Mouse (Mus musculus) heart, embryonic 15.5 days (tissue): Measurements from ENCODE around the gene Vps37b. TPM values are rescaled to one million over a fixed set of nuclear protein-coding genes. Genes with fewer than 3 reads are reported as not detected.
A peak's percentile ranks its signal among the peaks of the same experiment; 100 is the strongest.

Experiments used
- ATAC-seq: fragments of 200-750 bp; cut with Nextera tagmentation; replicated peaks from 2 replicates; pipeline ENCODE4 v1.8.0; 2017; ENCODE audit warnings: low read depth, moderate TSS enrichment; ENCODE audit not compliant: insufficient number of reproducible peaks, insufficient read depth, low FRiP score
- H3K27ac ChIP-seq: fragments of 300-500 bp; sonication (generic); 2 replicates; pipeline ENCODE4 v1.5.1; 2015; ENCODE audit warnings: mild to moderate bottlenecking, inconsistent platforms
- H3K27me3 ChIP-seq: fragments of 300-500 bp; sonication (generic); 2 replicates; pipeline ENCODE4 v1.6.1; 2015; ENCODE audit warnings: inconsistent platforms
- H3K36me3 ChIP-seq: fragments of 300-500 bp; sonication (generic); 2 replicates; pipeline ENCODE4 v1.6.1; 2015; ENCODE audit warnings: mild to moderate bottlenecking, inconsistent platforms
- H3K4me1 ChIP-seq: fragments of 300-500 bp; sonication (generic); replicated peaks from 2 replicates; pipeline ENCODE4 v1.6.1; 2015; ENCODE audit warnings: inconsistent platforms
- H3K4me2 ChIP-seq: fragments of 300-500 bp; sonication (generic); 2 replicates; pipeline ENCODE4 v1.6.1; 2015; ENCODE audit warnings: inconsistent platforms, mild to moderate bottlenecking, moderate library complexity
- H3K4me3 ChIP-seq: fragments of 300-500 bp; sonication (generic); 2 replicates; pipeline ENCODE4 v1.5.1; 2015; ENCODE audit warnings: mild to moderate bottlenecking, inconsistent platforms
- H3K9ac ChIP-seq: fragments of 300-500 bp; sonication (generic); 2 replicates; pipeline ENCODE4 v1.6.1; 2015; ENCODE audit warnings: mild to moderate bottlenecking, inconsistent platforms
- H3K9me3 ChIP-seq: fragments of 300-500 bp; sonication (generic); replicated peaks from 2 replicates; pipeline ENCODE4 v1.6.1; 2016; ENCODE audit warnings: inconsistent platforms
- WGBS: fragments of 180-500 bp; shearing (Covaris S2); methylation state at CpG from one replicate; pipeline ENCODE4 v1.1.7; 2015; ENCODE audit warnings: mixed read lengths; 5-methylcytosine and 5-hydroxymethylcytosine counted together
- polyA plus RNA-seq: library from polyadenylated mRNA; unstranded; fragments of >200 nt; fragmentation: Nextera tagmentation; extraction: Ambion mirVana; gene quantifications from 2 replicates; pipeline ENCODE4 v1.2.1, GENCODE M21; 2015

The Vps37b gene
- polyA plus RNA-seq, 1 experiment from 2014 or later: 49.9 TPM

GRCm38 (mm10) chr5:124010910-124011655 lies 21.0 kb downstream of the Vps37b start:
- peak; percentile 52 for ATAC-seq
- Histone ChIP-seq H3K36me3 (peaks cover 36% of the 10 kb centered on the region), H3K9ac (peak overlapping the region; percentile 46), H3K27ac (peak overlapping the region; percentile 96), H3K4me3 (peak overlapping the region; percentile 12), H3K9me3 (no peaks in the 10 kb centered on the region), H3K4me1 (peaks cover 75% of the 10 kb centered on the region), H3K4me2 (peak overlapping the region; percentile 53), H3K27me3 (no peaks in the 10 kb centered on the region)
- WGBS: 5% methylated on average over 19 of the region's 19 CpGs

- H3K4me1 ChIP-seq: peaks cover 69% of the 10 kb centered on the region
These were observed 22.0 kb downstream of the Vps37b start for GRCm38 (mm10) chr5:124010077-124010476.

GRCm38 (mm10) chr5:124006891-124007491 lies 25.1 kb downstream of the Vps37b start:
- no peak; the same call in 1 of the 2 replicates for ATAC-seq
- Histone ChIP-seq H3K27ac (peak overlapping the region; percentile 45), H3K4me2 (no peak overlapping the region), H3K9me3 (no peaks in the 10 kb centered on the region), H3K9ac (no peak overlapping the region), H3K4me1 (peaks cover 60% of the 10 kb centered on the region), H3K36me3 (peaks cover 66% of the 10 kb centered on the region), H3K27me3 (no peaks in the 10 kb centered on the region), H3K4me3 (no peak overlapping the region)
- WGBS: 75% methylated on average over 17 of the region's 17 CpGs

More at GRCm38 (mm10) chr5:124010077-124010476, 22.0 kb downstream of the Vps37b start:
- peak overlapping the region; percentile 96 for H3K27ac ChIP-seq
- WGBS: 46% methylated on average over 8 of the region's 8 CpGs
- H3K36me3 ChIP-seq: peaks cover 46% of the 10 kb centered on the region
- no peak for ATAC-seq
- H3K9me3 ChIP-seq: no peaks in the 10 kb centered on the region
- peak overlapping the region; percentile 53; the same call in 1 of the 2 replicates for H3K4me2 ChIP-seq
- no peak overlapping the region for H3K9ac ChIP-seq
- H3K27me3 ChIP-seq: no peaks in the 10 kb centered on the region
- no peak overlapping the region for H3K4me3 ChIP-seq

GRCm38 (mm10) chr5:124006082-124006873 lies 25.8 kb downstream of the Vps37b start:
- WGBS: 83% methylated on average over 26 of the region's 26 CpGs
- ATAC-seq: no peak
- Histone ChIP-seq H3K9me3 (no peaks in the 10 kb centered on the region), H3K4me2 (no peak overlapping the region), H3K4me1 (peaks cover 54% of the 10 kb centered on the region), H3K4me3 (no peak overlapping the region), H3K27me3 (no peaks in the 10 kb centered on the region), H3K27ac (0 out of 2 replicates have a peak overlapping the region, but pooled peaks have one; percentile 45), H3K9ac (no peak overlapping the region), H3K36me3 (peaks cover 66% of the 10 kb centered on the region)

- 87% methylated on average over 11 of the region's 11 CpGs for WGBS
- no peak overlapping the region for H3K4me3 ChIP-seq
- H3K9me3 ChIP-seq: no peaks in the 10 kb centered on the region
- H3K9ac ChIP-seq: no peak overlapping the region
- peaks cover 51% of the 10 kb centered on the region for H3K4me1 ChIP-seq
- no peak for ATAC-seq
- no peaks in the 10 kb centered on the region for H3K27me3 ChIP-seq
- H3K36me3 ChIP-seq: peaks cover 66% of the 10 kb centered on the region
- no peak overlapping the region for H3K4me2 ChIP-seq
- H3K27ac ChIP-seq: no peak overlapping the region
These were observed 26.5 kb downstream of the Vps37b start for GRCm38 (mm10) chr5:124005591-124005990.

- no peak overlapping the region for H3K4me2 ChIP-seq
- no peak for ATAC-seq
- H3K9ac ChIP-seq: no peak overlapping the region
- no peak overlapping the region for H3K4me3 ChIP-seq
- no peaks in the 10 kb centered on the region for H3K9me3 ChIP-seq
- H3K36me3 ChIP-seq: peaks cover 66% of the 10 kb centered on the region
- H3K27ac ChIP-seq: no peak overlapping the region
- 95% methylated on average over 15 of the region's 15 CpGs for WGBS
- H3K4me1 ChIP-seq: peaks cover 46% of the 10 kb centered on the region
- H3K27me3 ChIP-seq: no peaks in the 10 kb centered on the region
These were observed 26.9 kb downstream of the Vps37b start for GRCm38 (mm10) chr5:124005151-124005500.

- no peak for ATAC-seq
- 84% methylated on average over 17 of the region's 17 CpGs for WGBS
- peaks cover 41% of the 10 kb centered on the region for H3K4me1 ChIP-seq
- H3K9me3 ChIP-seq: no peaks in the 10 kb centered on the region
- peaks cover 63% of the 10 kb centered on the region for H3K36me3 ChIP-seq
- no peak overlapping the region for H3K4me2 ChIP-seq
- no peak overlapping the region for H3K9ac ChIP-seq
- no peaks in the 10 kb centered on the region for H3K27me3 ChIP-seq
- no peak overlapping the region for H3K4me3 ChIP-seq
- 0 out of 2 replicates have a peak overlapping the region, but pooled peaks have one; percentile 3 for H3K27ac ChIP-seq
These were observed 27.5 kb downstream of the Vps37b start for GRCm38 (mm10) chr5:124004356-124005150.

GRCm38 (mm10) chr5:124003375-124003774 lies 28.7 kb downstream of the Vps37b start:
- 68% methylated on average over 4 of the region's 4 CpGs for WGBS
- no peaks in the 10 kb centered on the region for H3K27me3 ChIP-seq
- H3K4me2 ChIP-seq: no peak overlapping the region
- peaks cover 52% of the 10 kb centered on the region for H3K36me3 ChIP-seq
- no peak overlapping the region for H3K4me3 ChIP-seq
- H3K9ac ChIP-seq: no peak overlapping the region
- no peak for ATAC-seq
- 0 out of 2 replicates have a peak overlapping the region, but pooled peaks have one; percentile 17 for H3K27ac ChIP-seq
- H3K4me1 ChIP-seq: peaks cover 39% of the 10 kb centered on the region
- no peaks in the 10 kb centered on the region for H3K9me3 ChIP-seq

- no peak overlapping the region for H3K4me3 ChIP-seq
- 52% methylated on average over 2 of the region's 2 CpGs for WGBS
- no peaks in the 10 kb centered on the region for H3K9me3 ChIP-seq
- ATAC-seq: no peak
- H3K9ac ChIP-seq: no peak overlapping the region
- H3K27ac ChIP-seq: 0 out of 2 replicates have a peak overlapping the region, but pooled peaks have one; percentile 17
- peaks cover 39% of the 10 kb centered on the region for H3K4me1 ChIP-seq
- no peak overlapping the region for H3K4me2 ChIP-seq
- H3K36me3 ChIP-seq: peaks cover 47% of the 10 kb centered on the region
- no peaks in the 10 kb centered on the region for H3K27me3 ChIP-seq
These were observed 29.2 kb downstream of the Vps37b start for GRCm38 (mm10) chr5:124002876-124003275.

- ATAC-seq: no peak; the same call in 1 of the 2 replicates
- Histone ChIP-seq H3K4me3 (no peak overlapping the region), H3K27me3 (no peaks in the 10 kb centered on the region; the same call in 1 of the 2 replicates), H3K4me1 (peaks cover 32% of the 10 kb centered on the region), H3K27ac (no peak overlapping the region), H3K9ac (no peak overlapping the region), H3K4me2 (no peak overlapping the region), H3K9me3 (no peaks in the 10 kb centered on the region), H3K36me3 (peaks cover 31% of the 10 kb centered on the region)
- WGBS: 40% methylated on average over 9 of the region's 9 CpGs
These were observed 30.8 kb downstream of the Vps37b start for GRCm38 (mm10) chr5:124001274-124001673.
